Mouse (Mus musculus): ENCODE data around the gene Acbd4. TPM values are rescaled to one million over a fixed set of nuclear protein-coding genes. Genes with fewer than 3 reads are reported as not detected.

The Acbd4 gene
- polyA plus RNA-seq (2011; ENCODE audit: insufficient read depth, insufficient read length, low read depth, missing spikeins): 15.0 and 19.4 TPM in 2 replicates

- H3K4me1 ChIP-seq (ENCODE audit: control insufficient read depth, insufficient read depth, low read length): no peaks in the 10 kb centered on the region
- no peaks in the 10 kb centered on the region for H3K27me3 ChIP-seq (ENCODE audit: control insufficient read depth, insufficient read depth, low read length, poor library complexity, severe bottlenecking)
Observed at GRCm38 (mm10) chr11:103101481-103101865, at the start of gene Acbd4, which contains the start of gene Plcd3. Acbd4 (plus strand) TSS chr11:103101682. Plcd3 (minus strand) TSS chr11:103101658.

GRCm38 (mm10) chr11:103052078-103052477 is 49.4 kb upstream of the Acbd4 start:
- Histone ChIP-seq H3K27me3 (ENCODE audit: control insufficient read depth, insufficient read depth, low read length, poor library complexity, severe bottlenecking) (no peaks in the 10 kb centered on the region), H3K4me1 (ENCODE audit: control insufficient read depth, insufficient read depth, low read length) (no peaks in the 10 kb centered on the region), H3K27ac (ENCODE audit: insufficient read depth, low read length) (peak overlapping the region; percentile 1; the same call in 1 of the 2 replicates), H3K9me3 (replicated peaks; ENCODE audit: control insufficient read depth, insufficient read depth, low read length, poor library complexity, severe bottlenecking) (no peaks in the 10 kb centered on the region), H3K4me3 (ENCODE audit: low read depth, low read length) (no peak overlapping the region), H3K9ac (ENCODE audit: low read depth, poor library complexity, severe bottlenecking) (no peak overlapping the region), H3K36me3 (ENCODE audit: control insufficient read depth, insufficient read depth, low read length, poor library complexity, severe bottlenecking) (peaks cover 55% of the 10 kb centered on the region)
- TF ChIP-seq POLR2A (IDR thresholded peaks at IDR 0.05; ENCODE audit: insufficient read depth, low read length) (no peak), EP300 (IDR thresholded peaks at IDR 0.05; ENCODE audit: insufficient read depth, low read depth, low read length) (no peak), CTCF (IDR thresholded peaks at IDR 0.05; ENCODE audit: low read depth, low read length) (no peak)

More at GRCm38 (mm10) chr11:103101481-103101865, at the start of gene Acbd4, which contains the start of gene Plcd3:
- no peaks in the 10 kb centered on the region for H3K9me3 ChIP-seq (replicated peaks; ENCODE audit: control insufficient read depth, insufficient read depth, low read length, poor library complexity, severe bottlenecking)
- peak; percentile 38 for TF ChIP-seq POLR2A (IDR thresholded peaks at IDR 0.05; ENCODE audit: insufficient read depth, low read length)
- no peak for TF ChIP-seq EP300 (IDR thresholded peaks at IDR 0.05; ENCODE audit: insufficient read depth, low read depth, low read length)
- peak within 1 kb of the TSS; percentile 67 for H3K9ac ChIP-seq (ENCODE audit: low read depth, poor library complexity, severe bottlenecking)
- H3K4me3 ChIP-seq (ENCODE audit: low read depth, low read length): peak within 1 kb of the TSS; percentile 80
- 0 out of 2 replicates have a peak within 1 kb of the TSS, but pooled peaks have one; percentile 14 for H3K27ac ChIP-seq (ENCODE audit: insufficient read depth, low read length)
- no peaks in the 10 kb centered on the region for H3K36me3 ChIP-seq (ENCODE audit: control insufficient read depth, insufficient read depth, low read length, poor library complexity, severe bottlenecking)

GRCm38 (mm10) chr11:103053191-103054076 is 48.0 kb upstream of the Acbd4 start:
- Histone ChIP-seq H3K9me3 (replicated peaks; ENCODE audit: control insufficient read depth, insufficient read depth, low read length, poor library complexity, severe bottlenecking) (no peaks in the 10 kb centered on the region), H3K36me3 (ENCODE audit: control insufficient read depth, insufficient read depth, low read length, poor library complexity, severe bottlenecking) (peaks cover 62% of the 10 kb centered on the region), H3K27me3 (ENCODE audit: control insufficient read depth, insufficient read depth, low read length, poor library complexity, severe bottlenecking) (no peaks in the 10 kb centered on the region), H3K9ac (ENCODE audit: low read depth, poor library complexity, severe bottlenecking) (no peak overlapping the region), H3K4me1 (ENCODE audit: control insufficient read depth, insufficient read depth, low read length) (no peaks in the 10 kb centered on the region), H3K4me3 (ENCODE audit: low read depth, low read length) (no peak overlapping the region), H3K27ac (ENCODE audit: insufficient read depth, low read length) (no peak overlapping the region)
- TF ChIP-seq POLR2A (IDR thresholded peaks at IDR 0.05; ENCODE audit: insufficient read depth, low read length) (no peak), CTCF (IDR thresholded peaks at IDR 0.05; ENCODE audit: low read depth, low read length) (no peak), EP300 (IDR thresholded peaks at IDR 0.05; ENCODE audit: insufficient read depth, low read depth, low read length) (no peak)

- no peak overlapping the region for H3K27ac ChIP-seq (ENCODE audit: insufficient read depth, low read length)
- TF ChIP-seq CTCF (IDR thresholded peaks at IDR 0.05; ENCODE audit: low read depth, low read length) (peak; percentile 9), EP300 (IDR thresholded peaks at IDR 0.05; ENCODE audit: insufficient read depth, low read depth, low read length) (no peak)
- H3K9ac ChIP-seq (ENCODE audit: low read depth, poor library complexity, severe bottlenecking): no peak overlapping the region
- no peaks in the 10 kb centered on the region for H3K27me3 ChIP-seq (ENCODE audit: control insufficient read depth, insufficient read depth, low read length, poor library complexity, severe bottlenecking)
- no peak overlapping the region for H3K4me3 ChIP-seq (ENCODE audit: low read depth, low read length)
- H3K9me3 ChIP-seq (replicated peaks; ENCODE audit: control insufficient read depth, insufficient read depth, low read length, poor library complexity, severe bottlenecking): no peaks in the 10 kb centered on the region
- no peaks in the 10 kb centered on the region for H3K4me1 ChIP-seq (ENCODE audit: control insufficient read depth, insufficient read depth, low read length)
- H3K36me3 ChIP-seq (ENCODE audit: control insufficient read depth, insufficient read depth, low read length, poor library complexity, severe bottlenecking): peaks cover 71% of the 10 kb centered on the region
Observed at GRCm38 (mm10) chr11:103054798-103055197, 46.7 kb upstream of the Acbd4 start.

- peaks cover 74% of the 10 kb centered on the region for H3K36me3 ChIP-seq (ENCODE audit: control insufficient read depth, insufficient read depth, low read length, poor library complexity, severe bottlenecking)
- TF ChIP-seq POLR2A (IDR thresholded peaks at IDR 0.05; ENCODE audit: insufficient read depth, low read length): no peak
- no peak for TF ChIP-seq EP300 (IDR thresholded peaks at IDR 0.05; ENCODE audit: insufficient read depth, low read depth, low read length)
- TF ChIP-seq CTCF (IDR thresholded peaks at IDR 0.05; ENCODE audit: low read depth, low read length): no peak
- H3K4me3 ChIP-seq (ENCODE audit: low read depth, low read length): no peak overlapping the region
- no peaks in the 10 kb centered on the region for H3K4me1 ChIP-seq (ENCODE audit: control insufficient read depth, insufficient read depth, low read length)
- no peak overlapping the region for H3K9ac ChIP-seq (ENCODE audit: low read depth, poor library complexity, severe bottlenecking)
- no peaks in the 10 kb centered on the region for H3K27me3 ChIP-seq (ENCODE audit: control insufficient read depth, insufficient read depth, low read length, poor library complexity, severe bottlenecking)
- no peaks in the 10 kb centered on the region for H3K9me3 ChIP-seq (replicated peaks; ENCODE audit: control insufficient read depth, insufficient read depth, low read length, poor library complexity, severe bottlenecking)
- no peak overlapping the region for H3K27ac ChIP-seq (ENCODE audit: insufficient read depth, low read length)
Observed at GRCm38 (mm10) chr11:103056636-103057035, 44.8 kb upstream of the Acbd4 start.

Data from ES-Bruce4 (cell line).